Mouse (Mus musculus) myocyte (in vitro differentiated cells): ENCODE results near the gene Hadhb.

Source experiments
- E2F4 ChIP-seq: IDR thresholded peaks from one replicate; pipeline ENCODE4 v1.6.1; 2011; ENCODE audit warnings: mild to moderate bottlenecking, control low read depth, moderate library complexity; ENCODE audit not compliant: insufficient read depth
- MYOG ChIP-seq, 3 experiments: IDR thresholded peaks; one replicate each; pipeline ENCODE4 v1.6.1; 2011; ENCODE audit warnings: control low read depth in 2 of 3, low read depth in 2 of 3, mild to moderate bottlenecking in 2 of 3; ENCODE audit not compliant: insufficient read length in 2 of 3, control insufficient read depth in 1 of 3, insufficient read depth in 1 of 3
- POLR2A ChIP-seq: IDR thresholded peaks from one replicate; pipeline ENCODE4 v1.6.1; 2011; ENCODE audit warnings: low read depth, mild to moderate bottlenecking, control low read depth, moderate library complexity; ENCODE audit not compliant: insufficient read length
- USF1 ChIP-seq: IDR thresholded peaks from one replicate; pipeline ENCODE4 v1.6.1; 2011; ENCODE audit warnings: low read depth, mild to moderate bottlenecking, control low read depth, moderate library complexity

DNA sequence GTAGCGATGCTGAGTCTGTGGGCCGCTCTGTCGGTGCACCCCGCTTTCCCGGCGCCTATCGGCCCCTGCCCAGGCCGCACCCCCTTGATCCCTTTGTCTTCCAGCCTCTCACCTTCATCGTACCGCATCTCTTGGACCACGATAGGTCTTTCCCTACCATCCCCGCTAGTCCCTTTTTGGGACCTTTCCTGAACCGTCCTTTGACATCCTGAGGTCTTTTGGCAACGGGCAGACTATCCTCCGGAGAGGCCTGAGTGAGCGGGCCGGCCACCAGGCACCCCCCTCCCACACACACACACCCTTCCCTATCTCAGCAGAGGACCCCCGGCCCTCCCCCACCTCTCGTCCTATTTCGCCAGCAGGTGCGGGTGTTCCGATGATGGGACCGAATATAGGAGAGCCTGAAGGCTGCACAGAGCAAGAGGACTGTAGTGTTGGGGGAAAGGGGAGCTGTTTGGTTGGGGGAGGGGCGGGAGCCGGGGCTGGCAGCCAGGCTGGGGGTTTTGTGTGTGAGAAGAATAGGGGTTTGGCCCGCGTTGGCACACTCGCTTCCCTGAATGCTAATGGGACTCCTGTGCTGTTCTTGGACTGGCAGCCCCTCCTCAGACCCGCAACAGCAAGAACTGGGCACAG lies 49.3 kb upstream of the Hadhb start, which contains the start of gene 3110082J24Rik:
- TF ChIP-seq POLR2A (no peak), USF1 (no peak), MYOG (IDR thresholded peaks at IDR 0.05; ENCODE audit: control insufficient read depth in 1 of 3, insufficient read depth in 1 of 3, insufficient read length in 2 of 3, low read depth in 2 of 3) (no peak), E2F4 (no peak)
